Comparison of ENCODE assay signal across 11 mouse cellular contexts in the genomic region with DNA sequence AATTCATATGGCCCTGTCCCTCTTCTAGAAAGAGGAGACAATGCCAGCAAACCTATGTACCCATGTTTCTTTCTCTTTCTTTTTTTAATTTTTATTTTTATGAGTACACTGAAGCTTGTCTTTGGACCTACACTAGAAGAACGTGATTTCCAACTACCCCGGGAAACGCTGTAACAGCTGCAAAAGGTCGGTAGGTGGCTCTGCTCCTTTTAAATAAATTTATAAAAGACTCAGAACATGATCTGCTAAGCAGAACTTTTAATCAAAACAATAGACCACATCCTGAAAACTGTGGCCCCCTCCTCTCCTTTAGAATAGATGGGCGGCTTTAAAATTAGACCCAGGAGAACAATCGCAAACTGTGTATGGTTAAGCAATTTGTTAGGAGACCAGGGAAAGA. TPM values are rescaled to one million over a fixed set of nuclear protein-coding genes. Genes with fewer than 3 reads are reported as not detected.
DNase-seq lines count a peak whose midpoint lies in the region; ATAC-seq and TF ChIP-seq lines count a peak whose summit lies in the region.
"Had no signal": no experiment of that assay in that cellular context is flagged by ENCODE, and none has a peak within 500 bp of the region (broad histone marks: within the 10 kb centered on the region; RNA-seq: fewer than 3 reads in every experiment).

No protein-coding gene starts in this region.

- peak; percentile 61 for DNase-seq in forebrain, postnatal 0 days
- no peak for DNase-seq in liver, postnatal 0 days
- DNase-seq in liver, result no peak
- DNase-seq in NIH3T3 (ENCODE audit: low read depth), result peak; percentile 54
- DNase-seq in kidney, postnatal 4 days, result peak; percentile 42 to 56
- DNase-seq in gastrocnemius, postnatal 36 days, result no peak
- DNase-seq: liver, embryonic 13.5 days had no signal

- TF ChIP-seq CTCF in forebrain, postnatal 0 days (IDR thresholded peaks at IDR 0.05; ENCODE audit: low read depth), result peak; percentile 50
- peak; percentile 33 for TF ChIP-seq CTCF in liver, postnatal 0 days (IDR thresholded peaks at IDR 0.05; ENCODE audit: low read depth)

- no peaks in the 10 kb centered on the region for H3K9me3 ChIP-seq in forebrain, postnatal 0 days (ENCODE audit: low read length)
- no peaks in the 10 kb centered on the region for H3K9me3 ChIP-seq in forebrain, embryonic 15.5 days
- H3K9me3 ChIP-seq in liver, postnatal 0 days (ENCODE audit: low read length), result no peaks in the 10 kb centered on the region
- H3K9me3 ChIP-seq: liver, embryonic 13.5 days had no signal

- peaks cover 45% of the 10 kb centered on the region for H3K27me3 ChIP-seq in forebrain, postnatal 0 days (ENCODE audit: insufficient read depth, low read length)
- H3K27me3 ChIP-seq in forebrain, embryonic 15.5 days, result peaks cover 55% of the 10 kb centered on the region
- H3K27me3 ChIP-seq in liver, postnatal 0 days (ENCODE audit: insufficient read depth, low read length), result peaks cover 71% of the 10 kb centered on the region

- no peaks in the 10 kb centered on the region for H3K36me3 ChIP-seq in forebrain, postnatal 0 days (ENCODE audit: insufficient read depth)
- no peaks in the 10 kb centered on the region for H3K36me3 ChIP-seq in forebrain, embryonic 15.5 days
- H3K36me3 ChIP-seq in liver, postnatal 0 days (replicated peaks; ENCODE audit: insufficient read depth, low read length), result no peaks in the 10 kb centered on the region
- H3K36me3 ChIP-seq: liver, embryonic 13.5 days had no signal

- H3K4me1 ChIP-seq in forebrain, postnatal 0 days (ENCODE audit: insufficient read depth), result 0 out of 2 replicates have a peak, but pooled peaks cover 7% of the 10 kb centered on the region
- H3K4me1 ChIP-seq in forebrain, embryonic 15.5 days, result peaks cover 12% of the 10 kb centered on the region
- peaks cover 6% of the 10 kb centered on the region for H3K4me1 ChIP-seq in liver, postnatal 0 days (ENCODE audit: insufficient read depth)

- ATAC-seq in forebrain, postnatal 0 days, result no peak; the same call in 1 of the 2 replicates
- no peak for ATAC-seq in forebrain, embryonic 15.5 days (replicated peaks)
- no peak for ATAC-seq in liver, postnatal 0 days
- no peak for ATAC-seq in frontal cortex, adult (ENCODE audit: low TSS enrichment)

- no peak overlapping the region for H3K27ac ChIP-seq in forebrain, postnatal 0 days (ENCODE audit: low read depth, low read length)
- no peak overlapping the region for H3K27ac ChIP-seq in forebrain, embryonic 15.5 days (replicated peaks)
- H3K27ac ChIP-seq in liver, postnatal 0 days (ENCODE audit: low read depth), result no peak overlapping the region
- H3K27ac ChIP-seq: liver, embryonic 13.5 days had no signal

- no peak overlapping the region for H3K4me3 ChIP-seq in forebrain, postnatal 0 days (ENCODE audit: low read depth, low read length)
- no peak overlapping the region for H3K4me3 ChIP-seq in forebrain, embryonic 15.5 days
- H3K4me3 ChIP-seq in liver, postnatal 0 days (ENCODE audit: low read depth, low read length), result no peak overlapping the region
- H3K4me3 ChIP-seq: liver, embryonic 13.5 days had no signal

- no peak for TF ChIP-seq EP300 in liver, postnatal 0 days (IDR thresholded peaks at IDR 0.05; ENCODE audit: low read depth)

- H3K4me2 ChIP-seq in forebrain, postnatal 0 days (ENCODE audit: low read depth), result no peak overlapping the region
- H3K4me2 ChIP-seq in forebrain, embryonic 15.5 days (replicated peaks), result no peak overlapping the region
- no peak overlapping the region for H3K4me2 ChIP-seq in liver, postnatal 0 days (ENCODE audit: low read depth, low read length)
- H3K4me2 ChIP-seq: liver, embryonic 13.5 days had no signal

- no peak overlapping the region for H3K9ac ChIP-seq in forebrain, postnatal 0 days
- H3K9ac ChIP-seq in forebrain, embryonic 15.5 days (replicated peaks), result no peak overlapping the region
- H3K9ac ChIP-seq in liver, postnatal 0 days (replicated peaks), result no peak overlapping the region
- H3K9ac ChIP-seq: liver, embryonic 13.5 days had no signal

- intact Hi-C loops in gastrocnemius, postnatal 36 days (cut with DNase I), result loop anchor here (10.0 kb wide), 1 partner anchor 171 kb away; no protein-coding TSS in a partner anchor

- 6% methylated on average over 6 of the region's 6 CpGs for WGBS in forebrain, postnatal 0 days
- 3% methylated on average over 6 of the region's 6 CpGs for WGBS in forebrain, embryonic 15.5 days
- WGBS in liver, postnatal 0 days (ENCODE audit: insufficient replicate concordance), result 7% methylated on average over 6 of the region's 6 CpGs

RNA-seq across cellular contexts. Expression of gene Foxi3, which starts 2.3 kb away (rescaled TPM):
- not detected in 2 replicates for total RNA-seq in forebrain, postnatal 0 days (2014; rRNA removed)
- polyA plus RNA-seq in forebrain, postnatal 0 days (2015; fragmentation: Nextera tagmentation; extraction: Ambion mirVana), result not detected in 2 replicates
- polyA plus RNA-seq in forebrain, embryonic 15.5 days (2015; fragmentation: Nextera tagmentation; extraction: Ambion mirVana), result not detected in 2 replicates
- polyA plus RNA-seq in liver, postnatal 0 days (2015; fragmentation: Nextera tagmentation; extraction: Ambion mirVana), result not detected in 2 replicates
- not detected for total RNA-seq in gastrocnemius, postnatal 36 days (2021)
- total RNA-seq: heart, postnatal 25 days; neutrophil, adult 5-6 weeks had no signal
- polyA plus RNA-seq: liver, embryonic 13.5 days had no signal

RNA-seq across cellular contexts. Expression of gene Tex37, which starts 35.3 kb away (rescaled TPM):
- total RNA-seq in forebrain, postnatal 0 days (2014; rRNA removed), result not detected in 2 replicates
- not detected in 2 replicates for polyA plus RNA-seq in forebrain, postnatal 0 days (2015; fragmentation: Nextera tagmentation; extraction: Ambion mirVana)
- polyA plus RNA-seq in forebrain, embryonic 15.5 days (2015; fragmentation: Nextera tagmentation; extraction: Ambion mirVana), result not detected in 2 replicates
- polyA plus RNA-seq in liver, postnatal 0 days (2015; fragmentation: Nextera tagmentation; extraction: Ambion mirVana), result not detected in 2 replicates
- not detected for total RNA-seq in gastrocnemius, postnatal 36 days (2021)
- total RNA-seq: heart, postnatal 25 days; neutrophil, adult 5-6 weeks had no signal
- polyA plus RNA-seq: liver, embryonic 13.5 days had no signal

Comparison
In these comparisons a context has a peak if more than half of its experiments do, and no peak if none do; other contexts are left out.
1. DNase-seq: peak in forebrain, postnatal 0 days (single experiment), NIH3T3 (single experiment) and kidney, postnatal 4 days (2 of 2); none in liver, postnatal 0 days (single experiment), liver (single experiment) and gastrocnemius, postnatal 36 days (0 of 2).